Mouse (Mus musculus): Measurements from ENCODE around the gene Amer3. TPM values are rescaled to one million over a fixed set of nuclear protein-coding genes. Genes with fewer than 3 reads are reported as not detected.

Amer3 gene
- 17.1 TPM for polyA plus RNA-seq (2015; fragmentation: Illumina TruSeq; extraction: RNeasy Lipid Tissue Mini Kit (QIAGEN cat#74804); ENCODE audit: low read depth, low replicate concordance)

DNA sequence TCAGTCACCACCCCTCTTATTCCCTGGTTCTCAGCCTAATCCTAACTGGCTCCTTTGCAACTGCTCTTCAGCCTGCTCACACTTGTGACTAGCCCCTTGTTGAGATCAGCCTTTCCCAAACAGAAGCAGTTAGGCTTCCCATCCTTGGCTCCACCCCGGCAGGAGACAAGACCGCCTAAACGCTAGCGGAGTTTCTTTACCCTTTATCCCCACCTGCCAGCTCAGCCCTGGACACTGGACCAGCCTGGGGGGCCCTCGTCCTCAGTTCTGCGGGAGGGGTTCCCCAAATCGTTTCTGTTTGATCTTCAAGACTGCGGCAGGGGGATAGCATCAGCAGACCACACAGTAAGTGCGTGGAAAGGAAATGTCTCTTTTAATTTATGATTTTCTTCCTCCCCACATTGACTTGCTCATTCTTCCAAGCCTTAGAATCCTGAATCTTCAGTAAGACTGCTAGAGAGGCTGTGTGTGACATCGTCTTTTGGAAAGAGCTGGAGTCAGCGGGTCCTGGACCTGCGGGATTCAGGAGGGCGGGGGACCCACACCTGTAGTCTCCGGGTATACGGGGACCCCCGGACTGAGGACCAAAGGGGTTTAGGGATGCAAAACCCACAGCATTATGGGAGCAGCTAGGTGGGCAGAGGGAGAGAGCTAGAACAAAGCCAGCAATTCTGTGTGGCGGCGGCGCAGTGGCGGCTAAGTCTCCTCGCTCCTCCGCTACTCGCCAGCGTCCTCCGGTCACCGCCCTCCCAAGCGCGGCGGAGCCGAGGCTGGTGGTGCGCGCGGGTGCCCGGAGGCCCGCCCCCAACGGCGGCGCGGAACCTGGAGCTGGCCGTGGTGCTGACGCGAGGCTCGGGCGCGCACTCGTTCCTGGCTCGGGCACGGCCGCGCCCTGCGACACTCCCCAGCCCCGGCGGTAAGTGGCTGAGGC is at the start of gene Amer3:
Gene Amer3 (plus strand): TSS at position 807 of the 931 bp plus-strand sequence.

DNA sequence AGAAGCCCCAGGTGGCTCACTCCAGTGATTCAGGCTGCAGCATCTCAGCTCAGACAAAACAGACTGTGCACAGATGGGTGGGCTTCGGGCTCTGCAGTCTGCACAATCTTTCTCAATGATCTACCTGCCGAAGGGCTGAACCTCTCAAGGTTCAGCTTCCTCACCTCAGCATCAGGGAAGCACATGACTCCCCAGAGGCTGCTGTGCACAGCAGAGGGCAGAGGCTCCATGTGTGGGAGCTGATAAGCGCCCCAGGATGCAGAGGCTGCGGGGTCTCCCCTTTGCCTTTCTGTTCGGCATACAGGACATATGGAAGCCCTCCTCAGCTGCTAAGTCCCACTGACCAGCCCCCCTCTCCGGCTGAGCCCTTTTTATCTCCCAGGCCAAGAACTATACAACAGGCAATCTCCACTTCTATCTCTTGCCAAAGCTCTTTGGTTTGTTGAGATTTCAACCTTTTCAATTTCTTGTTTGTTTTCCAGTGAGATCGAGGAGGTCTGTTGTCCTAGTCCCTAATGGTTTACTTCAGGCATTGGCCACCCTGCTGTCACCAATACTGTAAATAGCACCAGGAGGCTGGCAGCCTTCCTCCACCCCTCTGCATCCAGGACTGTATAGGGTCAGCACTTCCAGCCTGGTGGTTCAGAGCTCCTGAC is 44.3 kb upstream of the Amer3 start, which contains the start of gene Cfc1:
Gene Cfc1 (plus strand): TSS at position 606 of the 656 bp plus-strand sequence.

DNA sequence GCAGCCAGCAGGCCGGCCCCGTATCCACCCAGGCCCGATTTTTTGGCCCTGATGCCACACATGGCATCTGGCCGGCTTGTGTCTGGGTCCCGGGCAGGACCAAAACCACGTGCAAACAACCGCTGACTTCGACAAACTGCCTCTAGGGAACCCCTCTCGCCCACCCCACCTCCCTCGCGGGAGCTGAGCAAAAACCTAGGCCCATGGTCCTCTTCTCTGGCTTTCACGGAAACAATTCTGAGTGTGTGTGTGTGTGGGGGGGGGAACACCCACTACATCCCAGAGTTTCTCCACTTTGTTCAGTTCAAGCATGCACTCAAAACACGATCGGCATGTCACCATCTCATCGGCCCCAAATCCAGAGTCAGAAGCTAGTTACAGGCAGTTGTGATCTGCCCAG is 18.6 kb upstream of the Amer3 start, which contains the start of gene Prss40:
Gene Prss40 (minus strand): TSS at position 101 of the 400 bp plus-strand sequence.

Other genes starting within 250 kb of the Amer3 start
- 25.3 TPM for gene Ccdc115, start 140.0 kb upstream of the Amer3 start, polyA plus RNA-seq (2015; fragmentation: Illumina TruSeq; extraction: RNeasy Lipid Tissue Mini Kit (QIAGEN cat#74804); ENCODE audit: low read depth, low replicate concordance)
- 28.8 TPM for gene Imp4, start 139.8 kb upstream of the Amer3 start, polyA plus RNA-seq (2015; fragmentation: Illumina TruSeq; extraction: RNeasy Lipid Tissue Mini Kit (QIAGEN cat#74804); ENCODE audit: low read depth, low replicate concordance)
- 5.8 TPM for gene Ptpn18, start 119.9 kb upstream of the Amer3 start, polyA plus RNA-seq (2015; fragmentation: Illumina TruSeq; extraction: RNeasy Lipid Tissue Mini Kit (QIAGEN cat#74804); ENCODE audit: low read depth, low replicate concordance)
- not detected for gene Prss39, start 81.2 kb upstream of the Amer3 start, polyA plus RNA-seq (2015; fragmentation: Illumina TruSeq; extraction: RNeasy Lipid Tissue Mini Kit (QIAGEN cat#74804); ENCODE audit: low read depth, low replicate concordance)
- gene Cfc1, start 44.0 kb upstream of the Amer3 start, polyA plus RNA-seq (2015; fragmentation: Illumina TruSeq; extraction: RNeasy Lipid Tissue Mini Kit (QIAGEN cat#74804); ENCODE audit: low read depth, low replicate concordance), result not detected
- gene Prss40, start 18.7 kb upstream of the Amer3 start, polyA plus RNA-seq (2015; fragmentation: Illumina TruSeq; extraction: RNeasy Lipid Tissue Mini Kit (QIAGEN cat#74804); ENCODE audit: low read depth, low replicate concordance), result not detected

All from brain, adult 10 weeks (tissue).